Mouse (Mus musculus): ENCODE measurements at regions not wholly inside any gene's neighbourhood (a gene's known extent, or its start where the extent isn't known, plus 50 kb on each side); places are given as distances from the start of the nearest gene placed in this dataset.

GRCm38 (mm10) chr8:34225011-34225890 is 113.7 kb upstream of the Gm10131 start:
- no peak for TF ChIP-seq CTCF (conservative IDR thresholded peaks at IDR 0.05; ENCODE audit: insufficient read depth, insufficient read length, low read depth, low read length)
- TF ChIP-seq POLR2A (IDR thresholded peaks at IDR 0.05; ENCODE audit: low read depth, low read length), result no peak
